Mouse (Mus musculus): ENCODE measurements around the gene Anxa1. TPM values are rescaled to one million over a fixed set of nuclear protein-coding genes. Genes with fewer than 3 reads are reported as not detected.

Gene Anxa1
- polyA plus RNA-seq, 1 experiment from 2014 or later = 537 TPM

DNA sequence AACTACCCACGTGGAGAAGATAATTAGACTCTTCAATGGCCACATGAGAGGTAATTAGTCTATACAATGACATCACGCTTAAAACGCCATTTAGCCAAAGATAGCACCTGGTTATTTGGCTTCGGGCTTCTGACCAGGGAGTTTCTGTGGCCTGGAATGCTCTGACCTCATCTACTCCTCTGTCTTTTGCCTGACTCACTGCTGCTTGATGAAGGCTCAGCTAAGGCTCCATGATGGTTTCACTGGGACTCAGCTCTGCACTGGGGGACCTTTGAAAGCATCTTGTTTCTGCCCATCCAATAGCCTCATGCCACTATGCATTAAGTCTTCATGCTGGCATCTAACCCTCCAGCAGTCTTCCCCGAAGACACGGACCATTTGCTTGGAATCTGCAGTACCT, 2.5 kb downstream of the Anxa1 start:
- no peak for TF ChIP-seq CTCF (IDR thresholded peaks at IDR 0.05)
- ChIA-PET POLR2A (no interaction called here), CTCF (interaction anchor here (0.9 to 2.5 kb wide), 3 partner anchors 12 to 25 kb away, joined by 3 to 7 read pairs (median 4); no protein-coding TSS in a partner anchor)
- in situ Hi-C loops (cut with MboI; ENCODE audit: low pct_unique_long_range_greater_than_20kb) = loop anchor here (10.0 to 25.0 kb wide), 2 partner anchors 227 to 1274 kb away; partner anchors contain the start of genes 1110059E24Rik and Abhd17b
- no peaks in the 10 kb centered on the region for H3K27me3 ChIP-seq
- DNase-seq (ENCODE audit: low read depth, low spot score) = no peak
- peak; percentile 37 for ATAC-seq

DNA sequence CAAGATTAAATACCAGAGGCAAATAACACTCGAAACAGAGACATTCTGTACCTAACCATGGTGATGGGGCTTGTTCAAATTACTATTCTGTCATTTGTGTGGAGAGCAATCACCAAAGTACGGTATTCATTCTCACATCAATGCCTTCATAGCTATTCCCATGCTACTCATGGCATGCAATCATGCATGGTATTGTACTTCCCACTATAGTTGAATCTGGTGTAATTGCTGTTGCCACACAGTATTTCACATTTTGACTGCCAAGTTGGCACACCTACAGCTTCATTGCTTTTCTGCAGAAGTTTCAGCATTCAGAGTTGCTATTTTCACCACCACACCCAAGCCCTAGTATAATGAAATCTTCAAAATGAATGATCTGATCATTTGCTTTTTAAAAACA, 4.4 kb downstream of the Anxa1 start:
- no peak for ATAC-seq
- ChIA-PET CTCF (interaction anchor here (1.0 kb wide), 1 partner anchor 19 kb away, joined by 3 read pairs; no protein-coding TSS in a partner anchor), POLR2A (no interaction called here)

GRCm38 (mm10) chr19:20385645-20386044, 5.1 kb downstream of the Anxa1 start:
- H3K27me3 ChIP-seq = no peaks in the 10 kb centered on the region
- in situ Hi-C loops (cut with MboI; ENCODE audit: low pct_unique_long_range_greater_than_20kb) = loop anchor here (10.0 to 25.0 kb wide), 2 partner anchors 229 to 1277 kb away; partner anchors contain the start of genes 1110059E24Rik and Abhd17b
- CTCF ChIA-PET = no interaction called here
- POLR2A ChIA-PET = no interaction called here
- DNase-seq (ENCODE audit: low read depth, low spot score) (no peak), ATAC-seq (no peak)
- no peak for TF ChIP-seq CTCF (IDR thresholded peaks at IDR 0.05)

More for the DNA sequence above, 4.4 kb downstream of the Anxa1 start:
- in situ Hi-C loops (cut with MboI; ENCODE audit: low pct_unique_long_range_greater_than_20kb) = loop anchor here (10.0 to 25.0 kb wide), 2 partner anchors 229 to 1276 kb away; partner anchors contain the start of genes 1110059E24Rik and Abhd17b
- no peak for TF ChIP-seq CTCF (IDR thresholded peaks at IDR 0.05)
- no peak for DNase-seq (ENCODE audit: low read depth, low spot score)
- H3K27me3 ChIP-seq = no peaks in the 10 kb centered on the region

DNA sequence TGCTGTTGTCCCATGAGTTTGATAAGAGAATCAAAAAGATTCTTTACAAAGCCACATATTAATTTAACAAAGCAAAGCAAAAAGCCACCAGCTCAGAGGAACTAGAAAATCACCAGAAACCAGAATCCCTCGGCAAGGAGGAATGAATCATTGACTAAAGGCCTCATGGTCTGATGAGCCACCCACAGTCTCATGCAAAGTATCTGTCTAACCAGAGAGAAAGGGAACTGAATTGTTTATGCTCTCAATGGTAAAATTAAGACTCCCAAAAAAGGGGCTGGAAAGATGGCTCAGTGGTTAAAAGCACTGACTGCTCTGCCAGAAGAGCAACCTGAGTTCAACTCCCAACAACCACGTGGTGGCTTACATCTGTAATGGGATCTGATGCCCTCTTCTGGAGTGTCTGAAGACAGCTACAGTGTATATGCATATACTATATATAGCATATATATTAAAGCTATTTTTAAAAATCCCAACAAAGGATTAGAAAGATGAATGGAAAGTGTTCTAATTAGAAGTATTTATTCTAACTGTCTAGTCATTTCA, 9.5 kb downstream of the Anxa1 start:
- H3K27me3 ChIP-seq = no peaks in the 10 kb centered on the region
- DNase-seq (ENCODE audit: low read depth, low spot score) (no peak), ATAC-seq (no peak)
- ChIA-PET CTCF (interaction anchor here (0.9 kb wide), 2 partner anchors 8 to 793 kb away, joined by 3 read pairs; no protein-coding TSS in a partner anchor), POLR2A (interaction anchor here (1.0 kb wide), 1 partner anchor 8 kb away, joined by 6 read pairs; no protein-coding TSS in a partner anchor)
- in situ Hi-C loops (cut with MboI; ENCODE audit: low pct_unique_long_range_greater_than_20kb) = loop anchor here (10.0 to 25.0 kb wide), 2 partner anchors 234 to 1281 kb away; partner anchors contain the start of genes 1110059E24Rik and Abhd17b
- no peak for TF ChIP-seq CTCF (IDR thresholded peaks at IDR 0.05)

DNA sequence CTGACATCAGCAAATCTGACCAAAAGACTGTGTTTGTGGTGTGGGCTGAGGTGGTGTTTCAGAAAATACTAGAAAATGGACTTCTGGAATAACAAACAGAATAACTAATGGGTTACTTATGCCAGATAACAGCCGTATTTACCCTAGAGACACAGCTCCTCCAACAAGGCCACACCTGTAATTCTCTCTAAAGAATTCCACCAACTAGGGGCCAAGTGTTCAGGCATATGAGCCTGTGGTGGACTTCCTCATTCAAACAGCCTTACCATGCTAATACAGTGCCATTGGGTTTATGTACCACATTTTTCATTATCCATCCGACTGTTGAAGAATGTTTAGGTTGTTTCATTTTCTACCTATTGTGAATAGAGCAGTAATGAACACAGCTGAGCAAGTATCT, 20.6 kb downstream of the Anxa1 start:
- no peak for TF ChIP-seq CTCF (IDR thresholded peaks at IDR 0.05)
- ATAC-seq (no peak), DNase-seq (ENCODE audit: low read depth, low spot score) (no peak)
- in situ Hi-C loops (cut with MboI; ENCODE audit: low pct_unique_long_range_greater_than_20kb) = no loop called here
- ChIA-PET CTCF (interaction anchor here (1.6 kb wide), 1 partner anchor 394 kb away, joined by 4 read pairs; no protein-coding TSS in a partner anchor), POLR2A (no interaction called here)
- no peaks in the 10 kb centered on the region for H3K27me3 ChIP-seq

DNA sequence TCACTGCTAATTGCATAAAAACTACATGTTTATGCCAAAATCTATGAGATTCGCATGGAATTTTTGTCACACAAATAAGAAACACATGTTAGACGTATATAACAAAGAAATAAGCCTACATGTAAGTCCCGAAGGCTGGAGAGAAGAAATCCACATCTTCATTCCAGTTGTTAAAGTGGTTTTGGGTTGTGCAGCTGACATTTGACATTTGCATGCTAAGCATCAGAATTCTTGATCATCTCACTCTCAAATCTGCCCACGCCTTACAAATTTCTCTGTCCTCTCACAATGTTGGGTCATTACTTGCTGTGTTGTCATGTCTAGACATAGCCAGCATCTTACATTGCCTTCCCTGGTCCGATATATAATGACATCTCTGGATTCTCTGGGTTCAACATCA, 24.2 kb downstream of the Anxa1 start:
- in situ Hi-C loops (cut with MboI; ENCODE audit: low pct_unique_long_range_greater_than_20kb) = loop anchor here (10.0 kb wide), 2 partner anchors 358 to 398 kb away; partner anchors contain the start of gene Aldh1a7
- TF ChIP-seq CTCF (IDR thresholded peaks at IDR 0.05) = no peak
- CTCF ChIA-PET = interaction anchor here (1.0 to 2.4 kb wide), 2 partner anchors 14 to 83 kb away, joined by 3 to 9 read pairs; no protein-coding TSS in a partner anchor
- H3K27me3 ChIP-seq = peaks cover 6% of the 10 kb centered on the region
- no peak for ATAC-seq
- DNase-seq (ENCODE audit: low read depth, low spot score) = no peak
- POLR2A ChIA-PET = no interaction called here

- DNase-seq (ENCODE audit: low read depth, low spot score) (no peak), ATAC-seq (peak; percentile 83)
- ChIA-PET CTCF (interaction anchor here (0.8 to 2.4 kb wide), 3 partner anchors 14 to 398 kb away, joined by 3 to 9 read pairs (median 3); no protein-coding TSS in a partner anchor), POLR2A (no interaction called here)
- in situ Hi-C loops (cut with MboI; ENCODE audit: low pct_unique_long_range_greater_than_20kb) = loop anchor here (10.0 kb wide), 2 partner anchors 359 to 399 kb away; partner anchors contain the start of gene Aldh1a7
- peaks cover 11% of the 10 kb centered on the region for H3K27me3 ChIP-seq
- TF ChIP-seq CTCF (IDR thresholded peaks at IDR 0.05) = no peak
These were observed 24.7 kb downstream of the Anxa1 start for GRCm38 (mm10) chr19:20366010-20366409.

GRCm38 (mm10) chr19:20365364-20365763, 25.4 kb downstream of the Anxa1 start:
- ATAC-seq = no peak
- ChIA-PET POLR2A (no interaction called here), CTCF (interaction anchor here (0.8 to 2.4 kb wide), 3 partner anchors 66 to 399 kb away, joined by 3 to 9 read pairs (median 3); no protein-coding TSS in a partner anchor)
- TF ChIP-seq CTCF (IDR thresholded peaks at IDR 0.05) = no peak
- in situ Hi-C loops (cut with MboI; ENCODE audit: low pct_unique_long_range_greater_than_20kb) = loop anchor here (10.0 kb wide), 2 partner anchors 359 to 399 kb away; partner anchors contain the start of gene Aldh1a7
- no peak for DNase-seq (ENCODE audit: low read depth, low spot score)
- peaks cover 18% of the 10 kb centered on the region for H3K27me3 ChIP-seq

- no peak for TF ChIP-seq CTCF (IDR thresholded peaks at IDR 0.05)
- POLR2A ChIA-PET = no interaction called here
- ATAC-seq = no peak
These were observed 25.8 kb downstream of the Anxa1 start for GRCm38 (mm10) chr19:20364931-20365330.

DNA sequence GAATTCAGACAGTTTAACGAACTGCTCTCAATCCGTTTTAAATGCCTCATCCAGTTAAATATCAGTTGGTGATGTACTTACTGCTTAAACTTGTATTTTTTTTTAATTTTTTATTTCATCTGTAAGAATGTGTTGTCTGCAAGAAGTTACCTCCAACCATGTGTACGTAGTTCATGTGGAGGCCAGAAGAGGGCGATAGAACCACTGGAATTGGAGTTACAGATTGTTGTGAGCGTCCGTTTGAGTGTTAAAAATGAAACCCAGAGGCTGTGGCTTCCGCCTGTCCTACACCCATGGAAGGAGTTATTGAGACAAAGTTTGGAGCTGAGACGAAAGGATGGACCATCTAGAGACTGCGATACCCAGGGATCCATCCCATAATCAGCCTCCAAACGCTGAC, 27.5 kb downstream of the Anxa1 start:
- POLR2A ChIA-PET = no interaction called here

More at GRCm38 (mm10) chr19:20364931-20365330, 25.8 kb downstream of the Anxa1 start:
- in situ Hi-C loops (cut with MboI; ENCODE audit: low pct_unique_long_range_greater_than_20kb) = loop anchor here (5.0 to 10.0 kb wide), 3 partner anchors 72 to 400 kb away; partner anchors contain the start of gene Aldh1a7
- peaks cover 22% of the 10 kb centered on the region for H3K27me3 ChIP-seq
- DNase-seq (ENCODE audit: low read depth, low spot score) = no peak
- CTCF ChIA-PET = interaction anchor here (0.8 to 2.4 kb wide), 3 partner anchors 41 to 85 kb away, joined by 3 to 9 read pairs (median 3); no protein-coding TSS in a partner anchor

More for the DNA sequence above, 27.5 kb downstream of the Anxa1 start:
- peak; percentile 78 for TF ChIP-seq CTCF (IDR thresholded peaks at IDR 0.05)
- in situ Hi-C loops (cut with MboI; ENCODE audit: low pct_unique_long_range_greater_than_20kb) = loop anchor here (5.0 to 10.0 kb wide), 3 partner anchors 74 to 402 kb away; partner anchors contain the start of gene Aldh1a7
- CTCF ChIA-PET = interaction anchor here (0.7 to 2.7 kb wide), 12 partner anchors 25 to 401 kb away, joined by 3 to 26 read pairs (median 4); no protein-coding TSS in a partner anchor
- peaks cover 38% of the 10 kb centered on the region for H3K27me3 ChIP-seq
- ATAC-seq (peak; percentile 70), DNase-seq (ENCODE audit: low read depth, low spot score) (peak; percentile 4)

Measured in Patski (cell line).